Mouse (Mus musculus) monocyte, adult 2 months (primary cell): Measurements from ENCODE around the gene Eef1akmt2.
A peak's percentile ranks its signal among the peaks of the same experiment; 100 is the strongest.

Source experiments
- DNase-seq, 2 experiments: peaks; one replicate each; pipeline ENCODE4 v3.0.0; 2022; ENCODE audit warnings: low spot score in 2 of 2, low read depth in 1 of 2

Eef1akmt2 gene

DNA sequence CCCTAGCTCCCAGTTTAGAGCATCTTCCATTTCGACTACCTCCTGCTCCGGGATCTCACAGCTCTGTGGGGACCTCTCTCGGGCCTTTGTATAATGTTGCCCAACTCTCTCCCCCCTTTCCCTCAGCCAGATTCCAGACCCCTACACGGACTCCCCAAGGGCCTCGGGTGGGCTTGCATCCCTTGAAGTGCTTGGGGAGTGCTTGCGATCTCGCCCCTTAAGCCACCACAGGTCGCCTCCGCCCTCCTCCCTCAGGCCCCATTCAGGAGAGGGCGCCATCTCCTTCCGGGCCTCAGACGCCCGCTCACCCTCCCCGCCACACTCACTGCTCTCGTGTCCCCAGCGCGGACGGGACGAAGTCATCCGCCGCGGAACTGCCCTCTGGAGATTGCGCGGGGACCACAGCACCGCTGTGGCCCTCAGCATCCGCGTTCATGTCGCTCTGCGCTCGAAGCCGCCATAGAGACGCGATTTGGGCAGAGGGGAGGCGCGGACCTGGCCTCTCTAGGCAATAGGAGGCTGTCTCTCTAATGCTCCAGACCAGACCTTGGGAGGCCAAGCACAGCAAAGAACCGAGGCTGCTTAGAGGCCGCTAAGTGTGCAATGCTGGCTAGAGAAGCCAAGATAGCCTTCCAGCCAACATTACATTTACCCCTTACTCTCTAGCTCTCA lies at the start of gene Eef1akmt2:
Gene Eef1akmt2, minus strand, starts transcription at position 501 of the 672 bp plus-strand sequence.
- peak; percentile 56 to 71 for DNase-seq

DNA sequence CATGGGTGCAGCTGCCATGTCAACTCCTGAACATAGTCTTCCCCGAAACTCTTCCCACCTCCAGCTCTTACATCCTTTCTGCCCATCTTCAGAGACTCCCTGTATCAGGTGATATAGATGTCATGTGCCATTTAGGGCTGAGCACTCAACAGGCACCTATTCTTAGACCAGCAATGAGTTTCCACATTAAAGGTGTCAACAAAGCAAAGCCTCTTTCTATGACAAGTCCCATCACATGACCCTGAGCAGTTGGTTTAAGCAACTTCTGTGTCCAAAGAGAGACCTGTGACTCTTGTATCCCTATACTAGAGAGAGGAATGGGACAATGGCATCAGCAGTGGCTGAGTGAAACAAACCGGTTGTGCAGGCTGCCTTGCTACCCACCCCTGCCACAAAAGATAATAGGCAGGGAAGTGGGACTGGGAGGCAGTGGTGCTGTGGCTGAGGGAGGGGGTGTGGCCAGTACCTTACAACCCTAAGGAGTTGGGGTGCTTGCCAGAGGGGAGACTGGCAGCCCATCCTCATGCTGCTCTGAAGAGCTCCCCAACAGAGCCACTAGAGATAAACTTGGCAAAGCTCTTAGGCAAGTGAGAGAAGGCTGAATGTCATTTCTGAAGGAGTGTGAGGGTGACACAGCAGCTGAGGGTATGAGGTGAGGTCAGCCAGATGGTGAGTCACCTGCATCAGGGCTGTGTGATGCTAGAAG lies 48.5 kb upstream of the Eef1akmt2 start:
- no peak for DNase-seq

DNA sequence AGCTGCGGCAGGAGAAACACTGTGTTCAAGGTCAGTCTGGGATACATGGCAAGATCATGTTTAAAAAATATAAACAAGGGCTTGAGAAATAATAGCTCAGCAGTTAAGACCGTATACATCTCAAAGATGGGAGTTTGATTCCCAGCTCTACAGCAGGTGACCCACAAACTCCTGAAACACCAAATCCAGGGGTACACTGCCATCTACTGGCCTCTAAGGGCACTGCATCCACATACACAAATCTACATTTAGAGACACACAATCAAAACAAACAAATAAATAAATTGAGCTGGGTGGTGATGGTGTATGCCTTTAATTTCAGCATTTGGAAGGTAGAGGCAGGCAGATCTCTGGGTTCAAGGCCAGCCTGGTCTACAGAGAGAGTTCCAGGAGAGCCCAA lies 45.8 kb upstream of the Eef1akmt2 start:
- peak in 1 of 2 experiments; percentile 5 for DNase-seq

DNA sequence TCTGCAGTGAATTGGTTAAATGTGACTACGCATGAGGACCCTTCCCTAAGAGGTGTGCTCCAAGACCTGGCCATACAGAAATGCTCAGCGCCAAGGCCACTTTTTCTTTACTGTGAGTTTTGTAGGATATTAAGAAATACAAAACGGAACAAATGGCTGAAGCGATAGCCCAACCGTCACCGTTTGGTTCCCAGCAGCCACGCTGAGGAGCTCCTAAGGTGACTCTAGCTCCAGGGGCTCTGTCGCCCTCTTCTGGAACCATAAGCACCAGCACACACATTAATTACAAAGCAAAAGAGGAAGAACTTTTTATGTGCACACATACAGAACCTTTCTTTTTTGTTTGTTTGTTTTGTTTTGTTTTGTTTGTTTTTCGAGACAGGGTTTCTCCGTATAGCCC lies 44.8 kb upstream of the Eef1akmt2 start:
- DNase-seq, result no peak

DNA sequence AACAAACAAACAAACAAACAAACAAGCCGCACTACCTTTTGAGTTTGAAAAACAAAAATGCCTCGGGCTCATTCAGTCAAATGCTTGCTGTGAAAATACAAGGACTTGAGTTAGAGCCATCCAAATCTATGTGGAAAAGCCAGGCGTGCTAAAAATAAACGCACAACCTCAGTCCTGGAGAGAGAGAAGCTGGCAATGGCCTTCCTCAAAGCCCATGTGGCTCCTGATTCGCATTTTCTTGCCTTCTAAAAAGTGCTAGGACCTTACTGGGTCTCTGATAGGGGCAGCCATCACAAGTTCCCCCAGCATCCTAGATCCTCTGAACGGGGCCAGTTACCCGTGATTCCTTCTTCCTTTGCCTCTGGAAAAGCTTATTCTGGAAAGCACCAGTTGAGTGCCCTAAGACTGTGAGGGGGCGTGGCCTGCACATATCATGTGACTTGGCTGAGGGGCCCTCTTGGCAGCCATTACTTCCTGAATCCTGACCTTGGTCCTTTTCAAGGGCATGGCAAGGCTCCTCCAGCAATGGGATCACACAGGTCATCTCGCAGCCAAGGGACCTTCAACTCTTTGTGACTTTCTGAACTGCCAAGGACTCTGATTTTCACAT lies 43.8 kb upstream of the Eef1akmt2 start:
- no peak for DNase-seq

DNA sequence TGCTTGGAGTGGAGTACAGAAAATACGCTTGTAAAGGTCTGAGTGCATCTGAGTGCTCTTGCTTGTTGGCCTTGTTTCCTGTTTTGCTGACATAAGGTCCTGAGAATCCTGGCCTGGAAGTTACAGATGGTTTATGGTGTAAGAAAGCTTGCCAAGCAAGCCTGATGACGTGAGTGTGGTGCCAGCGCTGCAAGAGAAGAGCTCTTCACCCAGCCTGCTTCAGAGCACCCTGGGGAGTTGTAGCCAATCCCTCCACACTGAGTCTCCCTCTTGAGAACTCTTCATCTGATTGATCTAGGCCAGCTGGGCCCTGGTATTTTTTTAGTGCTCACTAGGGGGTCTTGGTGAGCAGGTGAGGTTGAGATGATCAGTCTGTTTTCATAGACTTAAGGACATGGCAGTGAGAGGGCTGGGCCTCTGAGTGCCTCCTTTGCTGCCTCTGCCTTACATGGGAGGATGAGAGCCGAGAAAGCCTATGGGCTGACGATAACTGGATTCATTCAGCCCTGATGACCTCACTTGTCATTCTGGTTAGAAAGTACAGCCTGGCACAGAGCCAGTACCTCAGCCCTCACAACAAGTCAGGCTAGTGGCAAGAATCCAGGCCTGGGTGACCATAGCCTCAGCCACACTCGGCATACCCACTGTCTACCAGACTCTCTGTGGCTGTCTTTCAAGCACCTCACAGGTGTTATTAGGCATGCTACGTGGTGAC lies 42.5 kb upstream of the Eef1akmt2 start:
- DNase-seq, result no peak

DNA sequence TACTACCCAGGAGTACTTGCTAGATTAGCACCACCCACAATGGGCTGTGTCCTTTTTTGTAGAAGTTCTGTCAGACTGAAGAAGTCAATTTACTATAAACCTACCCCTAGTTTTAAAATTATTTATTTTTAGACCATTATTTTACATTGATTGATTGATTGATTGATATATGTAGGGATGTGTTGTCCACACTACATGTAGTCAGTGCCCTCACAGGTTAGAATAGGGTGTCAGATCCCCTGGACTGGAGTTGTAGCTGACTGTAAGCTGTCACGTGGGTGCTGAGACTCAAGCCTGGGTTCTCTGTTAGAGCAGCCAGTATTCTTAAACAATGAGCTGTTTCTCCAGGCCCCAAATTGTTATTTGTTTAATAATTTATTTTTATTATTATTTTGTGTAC lies 40.9 kb upstream of the Eef1akmt2 start:
- no peak for DNase-seq

DNA sequence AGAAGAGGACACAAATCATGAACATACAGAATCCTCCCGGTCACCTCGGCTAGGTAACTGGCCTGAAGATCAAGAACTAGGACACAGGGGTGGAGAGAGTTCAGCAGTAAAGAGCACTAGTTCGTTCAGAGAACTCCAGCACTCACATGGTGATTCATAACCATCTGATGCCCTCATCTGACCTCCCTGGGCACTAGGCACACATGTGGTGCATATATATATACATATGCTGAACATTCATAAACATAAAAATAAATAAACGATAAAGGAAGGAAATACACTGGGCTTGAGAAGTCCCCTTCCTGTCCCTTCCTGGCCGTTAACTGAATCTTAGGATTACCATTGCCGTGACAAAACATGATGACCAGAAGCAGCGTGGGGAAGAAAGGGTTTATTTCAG lies 40.3 kb upstream of the Eef1akmt2 start:
- no peak for DNase-seq

DNA sequence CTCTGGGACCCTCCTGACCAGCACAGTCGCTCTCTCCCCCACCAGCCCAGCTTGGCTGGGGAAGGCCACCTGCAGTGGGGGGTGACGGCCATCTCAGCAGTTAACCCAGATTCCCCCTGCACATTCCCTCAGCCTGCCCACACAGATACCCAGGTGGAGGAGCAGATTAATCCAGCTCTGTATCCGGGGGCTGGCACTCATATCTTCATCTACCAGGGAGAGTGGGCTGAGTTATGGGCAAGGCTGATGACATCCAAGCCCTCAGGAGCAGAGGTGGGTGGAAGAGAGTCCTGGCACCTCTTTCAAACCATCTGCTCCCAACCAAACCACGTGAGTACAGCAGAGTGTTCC lies 39.8 kb upstream of the Eef1akmt2 start:
- no peak for DNase-seq

DNA sequence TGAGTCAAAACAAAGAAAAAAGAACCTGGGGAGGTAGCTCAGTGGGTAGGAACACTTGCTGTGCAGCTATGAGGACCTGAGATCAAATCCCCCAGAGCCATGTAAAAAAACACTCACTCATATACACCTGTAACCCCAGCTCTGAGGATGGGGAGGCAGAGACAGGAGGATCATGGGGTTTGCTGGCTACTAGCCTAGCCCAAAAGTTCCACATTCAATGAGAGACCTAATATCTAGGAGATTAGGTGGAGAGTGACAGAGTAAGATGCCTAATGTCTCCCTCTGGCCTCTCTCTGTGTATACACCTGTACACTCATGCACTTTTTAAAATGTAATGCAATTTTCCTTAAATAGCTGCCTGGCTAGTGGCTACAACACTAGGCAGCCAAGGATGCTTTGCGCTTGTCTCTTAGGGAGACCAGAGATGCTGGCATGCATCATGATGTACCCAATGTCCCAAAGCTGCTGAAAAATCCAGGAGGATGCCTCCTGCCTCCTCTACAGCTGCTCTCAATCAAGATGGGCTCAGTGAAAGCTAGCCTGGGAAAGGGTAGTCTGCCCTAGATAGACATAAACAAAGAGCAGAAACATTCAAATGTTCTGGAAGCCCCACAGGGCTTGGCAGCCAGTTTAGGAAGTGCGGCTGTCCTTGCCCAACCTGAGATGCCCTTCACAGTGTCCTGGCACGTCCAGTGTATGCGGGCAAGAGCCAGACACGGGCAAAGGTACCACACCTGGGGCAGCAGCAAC lies 39.3 kb upstream of the Eef1akmt2 start:
- no peak for DNase-seq

DNA sequence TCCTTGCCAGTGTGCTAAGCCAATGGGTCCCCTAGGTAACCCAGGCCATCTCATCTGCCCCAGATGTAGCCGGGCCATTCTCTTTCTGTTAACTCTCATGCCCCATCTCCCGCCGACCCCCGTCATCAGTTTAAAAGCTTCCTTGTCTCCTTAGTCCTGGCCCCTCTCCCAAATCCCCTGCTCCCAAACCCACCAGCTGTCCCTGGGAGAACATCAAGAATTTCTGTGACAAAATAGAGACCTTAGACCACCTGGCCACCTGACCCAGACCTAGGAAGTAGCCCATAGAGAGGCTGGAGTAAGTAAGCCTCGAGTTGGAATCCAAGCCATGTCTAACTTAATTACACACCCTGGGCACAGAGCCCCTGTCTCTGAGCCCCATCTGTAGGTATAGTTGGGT lies 37.7 kb upstream of the Eef1akmt2 start:
- no peak for DNase-seq

DNA sequence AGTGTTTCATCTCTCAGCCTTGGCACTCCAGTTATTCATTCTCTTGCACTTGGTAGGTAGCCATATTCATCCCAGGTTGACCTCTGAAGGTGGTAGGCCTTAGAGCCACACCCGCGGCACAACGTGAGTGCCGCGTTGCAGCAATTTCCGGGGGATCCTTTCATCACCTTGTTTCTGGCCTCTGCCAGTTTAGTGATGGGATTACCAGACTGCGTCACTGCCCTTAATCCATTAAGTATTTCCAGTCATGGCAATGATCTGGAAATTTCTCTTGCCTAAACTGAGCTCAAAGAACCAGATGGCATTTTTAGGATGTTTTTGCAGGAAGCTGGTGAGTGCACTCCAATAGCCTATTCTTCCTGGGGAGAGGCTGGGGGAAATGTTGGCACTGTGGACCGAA lies 37.2 kb upstream of the Eef1akmt2 start:
- no peak for DNase-seq

DNA sequence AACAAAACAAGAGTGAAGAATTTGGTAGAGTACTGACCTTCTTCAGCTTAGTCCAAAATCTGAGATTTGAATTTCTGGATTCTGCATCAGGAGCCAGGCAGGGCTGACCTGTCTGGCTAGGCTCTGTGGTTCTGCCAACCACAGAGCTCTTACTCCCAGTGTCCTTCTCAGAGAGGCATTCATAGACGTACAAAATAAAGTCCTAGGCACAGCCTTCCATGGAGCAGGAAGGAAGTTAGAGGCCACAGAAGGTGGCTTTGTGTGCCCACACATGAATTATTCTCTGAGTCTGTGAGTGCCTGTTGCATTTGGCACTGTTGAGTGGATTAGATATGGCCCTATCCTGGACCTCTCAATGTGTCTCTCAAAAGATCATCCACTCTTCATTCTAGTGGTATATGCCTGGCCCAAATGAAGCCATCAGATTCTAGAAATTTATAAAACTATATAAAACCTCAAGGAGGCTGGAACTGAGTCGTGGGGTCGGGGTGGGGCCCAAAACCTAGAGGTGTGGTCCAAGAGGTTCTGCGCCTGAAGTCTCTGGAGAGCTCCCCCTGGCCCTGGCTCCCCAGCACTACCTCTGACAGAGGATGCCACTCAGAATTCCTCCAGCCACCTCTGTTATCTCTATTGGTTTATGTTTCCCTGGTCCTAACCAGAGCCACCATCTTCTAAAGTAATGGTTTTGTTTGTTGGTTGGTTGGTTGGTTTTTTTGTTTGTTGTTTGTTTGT lies 36.2 kb upstream of the Eef1akmt2 start:
- no peak for DNase-seq

DNA sequence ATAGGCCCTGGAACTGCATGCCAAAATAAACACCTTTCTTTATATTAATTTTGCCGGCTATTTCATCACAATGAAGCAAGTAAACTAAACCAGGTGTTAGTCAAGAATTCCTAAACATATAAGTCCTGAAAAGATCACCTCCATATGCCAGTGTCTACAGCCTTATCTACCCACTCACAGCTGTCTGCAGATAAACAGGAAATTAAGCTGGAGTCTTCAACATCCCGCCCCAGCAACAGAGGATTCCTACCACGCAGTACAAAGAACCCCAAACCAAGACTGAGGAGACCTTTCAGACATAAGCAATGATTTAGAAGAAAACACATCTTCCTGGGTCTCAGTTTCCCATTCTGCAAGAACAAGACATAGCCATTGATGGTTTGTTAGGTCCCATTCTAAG lies 35.6 kb upstream of the Eef1akmt2 start:
- no peak for DNase-seq

DNA sequence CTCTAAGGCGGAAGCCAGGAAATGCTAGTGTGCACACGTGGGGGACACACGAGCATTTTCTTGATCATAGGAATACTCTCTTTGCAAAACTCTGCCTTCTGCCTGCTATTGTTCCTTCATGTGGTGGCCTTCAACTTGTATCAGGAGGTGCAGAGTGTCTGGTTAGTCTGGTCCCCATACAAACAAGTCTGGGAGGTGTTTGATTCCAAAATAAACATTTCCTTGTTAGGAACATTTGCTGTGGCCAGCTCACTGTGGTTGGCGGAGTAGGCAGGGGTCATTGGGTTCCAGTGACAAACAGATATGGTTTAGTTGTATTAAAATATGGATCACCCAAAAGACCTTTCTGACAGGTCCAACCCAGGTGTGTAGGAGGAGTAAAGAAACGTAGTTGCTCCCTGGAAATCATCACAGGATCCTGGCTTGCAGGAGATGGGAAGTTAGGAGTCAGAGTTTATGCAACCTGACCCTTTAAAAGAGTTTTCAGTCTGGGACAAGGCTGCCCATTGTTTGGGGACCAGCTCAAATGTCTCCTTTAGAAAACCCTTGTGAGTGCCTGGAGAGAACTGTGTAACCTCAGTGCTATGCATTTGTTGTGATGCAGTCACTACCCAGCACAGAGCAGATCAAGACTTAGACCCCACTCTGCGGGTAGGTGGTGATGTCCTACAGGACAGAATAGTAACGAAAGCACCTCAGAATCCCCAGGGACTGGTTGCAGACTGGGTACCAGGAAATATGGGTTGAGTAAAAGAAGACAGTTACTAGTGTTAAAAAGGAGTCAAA lies 34.7 kb upstream of the Eef1akmt2 start:
- DNase-seq, result no peak

DNA sequence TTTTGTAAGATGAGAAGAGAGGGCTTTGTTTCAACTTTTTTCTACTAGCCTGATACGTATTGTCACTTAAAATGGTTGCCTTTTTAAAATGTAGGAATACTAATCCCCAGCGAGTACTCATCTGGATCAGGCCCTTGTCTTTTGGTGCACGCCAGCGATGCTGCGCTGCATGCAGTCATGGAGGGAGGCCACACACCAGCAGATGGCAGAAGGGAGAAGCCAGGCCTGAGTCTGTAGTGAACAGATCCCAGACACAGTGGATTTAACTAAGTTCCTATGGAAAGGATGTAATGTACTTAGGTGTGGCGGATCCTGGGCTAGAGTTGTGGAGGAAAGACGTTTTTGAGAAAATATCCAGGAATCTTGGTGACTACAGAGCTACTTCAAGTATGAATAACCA lies 31.6 kb upstream of the Eef1akmt2 start:
- DNase-seq, result no peak

DNA sequence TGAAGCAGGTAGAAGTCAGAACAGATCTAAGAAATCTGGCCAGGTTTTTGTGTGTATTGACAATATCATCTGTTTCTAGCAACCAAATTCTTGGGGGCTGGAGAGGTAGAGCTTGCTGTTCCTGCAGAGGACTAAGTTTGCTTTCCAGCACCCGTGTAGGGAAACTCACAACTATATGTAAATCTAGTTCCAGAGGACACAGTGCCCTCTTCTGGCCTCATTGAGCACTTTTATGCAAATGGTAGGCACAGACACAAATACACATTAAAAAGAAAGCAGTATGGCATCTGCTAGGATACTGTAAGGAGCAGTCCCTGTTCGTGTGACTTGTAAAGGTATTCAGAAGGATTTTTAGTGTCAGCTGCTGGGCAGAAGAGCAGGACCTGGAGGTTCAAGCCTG lies 29.9 kb upstream of the Eef1akmt2 start:
- no peak for DNase-seq

DNA sequence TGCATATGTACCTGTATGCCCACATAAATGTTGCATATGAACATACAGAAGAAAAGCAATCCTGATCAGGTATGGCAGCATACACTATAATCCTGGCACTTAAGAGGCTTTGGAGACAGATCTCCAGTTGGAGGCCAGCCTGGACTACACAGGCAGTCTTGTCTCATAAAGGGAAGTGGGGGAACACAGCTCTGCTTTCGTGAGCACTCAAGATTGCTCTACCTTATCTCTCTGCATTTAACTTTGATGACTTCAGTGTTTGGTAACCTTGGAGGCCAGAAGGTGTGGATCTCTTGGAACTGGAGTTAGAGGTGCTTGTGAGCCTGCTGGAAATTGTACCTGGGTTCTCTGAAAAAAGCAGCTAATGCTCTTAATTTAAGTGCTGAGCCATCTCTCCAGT lies 27.8 kb upstream of the Eef1akmt2 start:
- DNase-seq, result no peak

DNA sequence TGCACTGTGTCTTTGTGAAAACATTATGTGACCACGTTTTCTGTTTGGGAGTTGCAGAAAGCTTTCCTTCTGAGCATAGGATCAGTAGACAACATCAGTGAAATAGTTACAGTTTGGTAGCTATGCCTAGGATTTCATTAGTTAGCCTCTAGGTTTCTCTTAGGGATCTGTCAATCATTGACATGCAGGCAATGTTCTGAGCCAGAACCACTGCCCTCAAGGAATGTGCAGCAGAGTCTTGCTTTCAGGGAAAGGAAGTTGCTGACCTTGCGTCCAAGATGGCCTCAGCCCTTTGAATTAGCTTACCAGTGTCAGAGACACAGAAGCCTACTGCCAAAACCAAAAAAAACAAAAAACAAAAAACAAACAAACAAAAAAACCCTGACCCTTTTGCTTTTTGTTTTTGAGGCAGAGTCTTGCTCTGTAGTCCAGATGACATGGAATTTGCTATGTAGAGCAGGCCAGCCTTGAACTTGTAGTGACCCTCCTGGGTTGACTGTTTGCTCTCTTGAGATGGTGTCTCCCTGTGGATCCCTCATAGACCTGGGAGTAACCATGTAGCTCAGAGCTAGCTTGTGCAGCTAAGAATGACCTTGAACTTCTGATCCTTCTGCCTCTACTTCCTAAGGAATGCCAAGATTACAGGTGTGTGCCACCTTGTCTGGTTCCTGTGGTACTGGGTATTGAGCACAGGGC lies 23.1 kb upstream of the Eef1akmt2 start:
- no peak for DNase-seq
